8 mouse cellular contexts compared by ENCODE assay signal in the genomic region with DNA sequence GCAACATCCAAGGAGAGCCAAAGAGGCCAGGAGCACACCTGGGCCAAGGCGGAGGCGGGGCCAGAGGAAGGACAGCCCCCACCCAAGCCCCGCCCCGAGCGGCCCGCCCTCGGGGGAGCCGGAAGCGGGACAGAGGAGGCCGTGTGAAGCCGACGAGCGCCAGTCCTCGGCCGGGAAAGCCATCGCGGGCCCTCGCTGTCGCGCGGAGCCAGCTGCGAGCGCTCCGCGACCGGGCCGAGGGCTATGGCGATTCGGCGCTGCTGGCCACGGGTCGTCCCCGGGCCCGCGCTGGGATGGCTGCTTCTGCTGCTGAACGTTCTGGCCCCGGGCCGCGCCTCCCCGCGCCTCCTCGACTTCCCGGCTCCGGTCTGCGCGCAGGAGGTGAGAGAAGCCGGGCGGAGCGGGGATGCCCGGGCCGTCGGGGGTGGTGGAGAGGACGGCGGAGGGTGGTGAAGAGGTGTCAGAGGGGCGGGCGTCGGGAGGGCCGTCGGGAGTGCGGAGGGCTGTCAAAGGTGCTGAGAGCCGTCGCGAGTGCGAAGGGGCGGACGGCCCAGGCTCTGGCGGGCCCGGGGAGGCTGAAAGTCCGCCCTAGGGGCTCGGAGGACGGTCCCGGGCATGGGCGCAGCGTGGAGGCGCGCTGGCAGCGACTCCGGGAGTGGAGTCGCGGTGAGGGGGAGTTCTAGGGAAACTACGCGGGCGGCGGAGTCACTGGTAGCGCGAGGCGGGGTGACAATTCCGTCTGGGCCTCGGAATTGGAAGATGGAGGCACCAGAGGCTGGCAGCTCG. TPM values are rescaled to one million over a fixed set of nuclear protein-coding genes. Genes with fewer than 3 reads are reported as not detected.
DNase-seq lines count a peak whose midpoint lies in the region; ATAC-seq and TF ChIP-seq lines count a peak whose summit lies in the region.

A gene (plus strand): TSS at position 162 of the 786 bp plus-strand sequence.

- no peak for TF ChIP-seq CTCF in E14TG2a.4 (conservative IDR thresholded peaks at IDR 0.05; ENCODE audit: low read length)
- TF ChIP-seq CTCF in heart, postnatal 0 days (IDR thresholded peaks at IDR 0.05; ENCODE audit: low read depth), result no peak

- H3K4me1 ChIP-seq in E14TG2a.4 (replicated peaks; ENCODE audit: low read depth, low read length), result peaks cover 18% of the 10 kb centered on the region
- no peaks in the 10 kb centered on the region; the same call in 1 of the 2 replicates for H3K4me1 ChIP-seq in heart, postnatal 0 days (ENCODE audit: control insufficient read depth, insufficient read depth)

- no peaks in the 10 kb centered on the region for H3K36me3 ChIP-seq in E14TG2a.4 (ENCODE audit: insufficient read depth, low read length)
- H3K36me3 ChIP-seq in heart, postnatal 0 days (replicated peaks; ENCODE audit: control insufficient read depth, insufficient read depth, low read length), result no peaks in the 10 kb centered on the region

- peak within 1 kb of the TSS; percentile 4; the same call in 1 of the 2 replicates for H3K27ac ChIP-seq in heart, postnatal 0 days (ENCODE audit: low read depth)

- H3K4me3 ChIP-seq in E14TG2a.4 (replicated peaks; ENCODE audit: low read length), result peak within 1 kb of the TSS; percentile 88
- H3K4me3 ChIP-seq in heart, postnatal 0 days (ENCODE audit: low read depth, low read length), result peak within 1 kb of the TSS; percentile 57

- H3K9me3 ChIP-seq in E14TG2a.4 (ENCODE audit: low read length), result peaks cover 18% of the 10 kb centered on the region; the same call in 1 of the 2 replicates
- no peaks in the 10 kb centered on the region for H3K9me3 ChIP-seq in heart, postnatal 0 days (replicated peaks; ENCODE audit: control insufficient read depth, low read length)

- H3K9ac ChIP-seq in heart, postnatal 0 days (replicated peaks; ENCODE audit: low read depth, low read length), result peak within 1 kb of the TSS; percentile 49

- TF ChIP-seq EP300 in heart, postnatal 0 days (IDR thresholded peaks at IDR 0.05; ENCODE audit: low read depth), result no peak

- peak; percentile 88 for DNase-seq in adrenal gland, adult 2 months
- peak; percentile 36 for DNase-seq in heart, postnatal 0 days (ENCODE audit: low spot score)
- peak; percentile 82 to 92 for DNase-seq in kidney, postnatal 25 days
- DNase-seq in lung, postnatal 4 days, result peak; percentile 87 to 90
- DNase-seq in retina, embryonic 14.5 days (ENCODE audit: low spot score), result peak; percentile 65
- peak; percentile 81 for DNase-seq in urinary bladder, postnatal 25 days (ENCODE audit: low spot score)

- peak within 1 kb of the TSS; percentile 68 for H3K4me2 ChIP-seq in heart, postnatal 0 days (ENCODE audit: low read depth, low read length)

- under 1% methylated on average over 89 of the region's 90 CpGs for WGBS in heart, postnatal 0 days

- peaks cover 28% of the 10 kb centered on the region for H3K27me3 ChIP-seq in E14TG2a.4 (ENCODE audit: insufficient read depth, low read length)
- H3K27me3 ChIP-seq in heart, postnatal 0 days (ENCODE audit: control insufficient read depth, insufficient read depth, low read length), result peaks cover 36% of the 10 kb centered on the region

- ATAC-seq in erythroblast, adult 5-6 weeks (replicated peaks; ENCODE audit: low FRiP score, poor library complexity, severe bottlenecking), result peak; percentile 78
- ATAC-seq in heart, postnatal 0 days (ENCODE audit: insufficient read depth, low read depth), result peak; percentile 84

RNA-seq across cellular contexts. Expression of the gene that starts here (rescaled TPM):
- 10 to 100 TPM in 1 of 2 experiments, 1 to 10 TPM in 1; 8.7 to 10.5 TPM for total RNA-seq in adrenal gland, adult 2 months (2021)
- polyA plus RNA-seq in adrenal gland, adult 2 months (2012; rRNA removed), result 9.2 and 15.1 TPM in 2 replicates
- total RNA-seq in erythroblast, adult 5-6 weeks (2015; ENCODE audit: low replicate concordance), result 9.4 and 13.8 TPM in 2 replicates
- total RNA-seq in erythroblast, adult 5-6 weeks (2017; ENCODE audit: low replicate concordance), result 7.8 and 13.9 TPM in 2 replicates
- 3.5 and 6.5 TPM in 2 replicates for total RNA-seq in heart, postnatal 0 days (2014; rRNA removed; ENCODE audit: low replicate concordance)
- 1.4 and 1.9 TPM in 2 replicates for polyA plus RNA-seq in heart, postnatal 0 days (2015; fragmentation: Nextera tagmentation; extraction: Ambion mirVana)

Comparison
In these comparisons a context has a peak if more than half of its experiments do, and no peak if none do; other contexts are left out.
1. Peak in every context shown above with its lines: DNase-seq, ATAC-seq, H3K4me3 ChIP-seq and H3K27ac ChIP-seq.
2. DNase-seq: peak in every context shown above with its lines; median percentile 88 in lung, postnatal 4 days; 88 in adrenal gland, adult 2 months; 87 in kidney, postnatal 25 days; 81 in urinary bladder, postnatal 25 days; 65 in retina, embryonic 14.5 days; 36 in heart, postnatal 0 days.